Mouse (Mus musculus): ENCODE data around the gene 5430402E10Rik. TPM values are rescaled to one million over a fixed set of nuclear protein-coding genes. Genes with fewer than 3 reads are reported as not detected.
"Not testable (repeated sequence)": the region's sequence is repeated elsewhere in the genome, so short reads cannot be mapped to it uniquely, and the experiment has no call there.

5430402E10Rik gene
- not detected in 2 replicates for polyA plus RNA-seq (2011; ENCODE audit: insufficient read depth, insufficient read length, low replicate concordance, missing spikeins)

GRCm38 (mm10) chrX:77924962-77925361 is at the start of gene 5430402E10Rik:
5430402E10Rik (minus strand) TSS chrX:77925062.
- not testable (repeated sequence) for H3K27ac ChIP-seq (ENCODE audit: control insufficient read depth, insufficient read depth, low read depth, low read length, poor library complexity); H3K4me1 ChIP-seq (ENCODE audit: control insufficient read depth, insufficient read depth, low read length); H3K4me3 ChIP-seq (replicated peaks; ENCODE audit: control insufficient read depth, low read depth, low read length)
- 70% methylated on average over 1 of the region's 1 CpGs for WGBS

DNA sequence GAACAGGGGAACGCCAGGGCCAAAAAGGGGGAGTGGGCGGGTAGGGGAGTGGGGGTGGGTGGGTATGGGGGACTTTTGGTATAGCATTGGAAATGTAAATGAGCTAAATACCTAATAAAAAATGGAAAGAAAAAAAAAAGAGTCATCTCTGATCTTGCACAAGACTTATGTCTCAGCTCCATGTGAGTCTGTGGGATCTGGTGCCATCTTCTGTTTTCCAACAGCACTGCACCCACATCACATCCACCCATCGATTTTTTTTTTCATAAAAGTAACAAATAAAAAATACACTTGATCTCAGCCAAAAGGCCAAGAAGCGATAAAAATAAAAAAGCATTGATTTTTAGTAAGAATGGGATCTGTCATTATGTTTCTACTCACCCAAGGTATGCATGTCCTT is 44.8 kb downstream of the 5430402E10Rik start:
- 31% methylated on average over 2 of the region's 4 CpGs for WGBS
- H3K4me3 ChIP-seq (replicated peaks; ENCODE audit: control insufficient read depth, low read depth, low read length); H3K4me1 ChIP-seq (ENCODE audit: control insufficient read depth, insufficient read depth, low read length); H3K27ac ChIP-seq (ENCODE audit: control insufficient read depth, insufficient read depth, low read depth, low read length, poor library complexity): not testable (repeated sequence)

Other genes starting within 250 kb of the 5430402E10Rik start
- gene Prkx, start 128.8 kb downstream of the 5430402E10Rik start, polyA plus RNA-seq (2011; ENCODE audit: insufficient read depth, insufficient read length, low replicate concordance, missing spikeins): 2.2 and 2.7 TPM in 2 replicates
- gene Pbsn, start 71.4 kb downstream of the 5430402E10Rik start, polyA plus RNA-seq (2011; ENCODE audit: insufficient read depth, insufficient read length, low replicate concordance, missing spikeins): not detected in 2 replicates
- gene Gm14744, start 60.3 kb downstream of the 5430402E10Rik start, polyA plus RNA-seq (2011; ENCODE audit: insufficient read depth, insufficient read length, low replicate concordance, missing spikeins): not detected in 2 replicates
- not detected in 2 replicates for gene Obp1a, start 166.3 kb upstream of the 5430402E10Rik start, polyA plus RNA-seq (2011; ENCODE audit: insufficient read depth, insufficient read length, low replicate concordance, missing spikeins)
- gene Gm5938, start 200.4 kb upstream of the 5430402E10Rik start, polyA plus RNA-seq (2011; ENCODE audit: insufficient read depth, insufficient read length, low replicate concordance, missing spikeins): not detected in 2 replicates

Measured in bone marrow, adult 2 months (tissue).